Mouse (Mus musculus): ENCODE data around the gene Osbpl10. TPM values are rescaled to one million over a fixed set of nuclear protein-coding genes. Genes with fewer than 3 reads are reported as not detected.

Osbpl10 gene
- polyA plus RNA-seq, 1 experiment from 2014 or later, result 1.4 TPM

- Histone ChIP-seq H3K4me3 (ENCODE audit: low read length) (no peak overlapping the region), H3K36me3 (ENCODE audit: control insufficient read depth, insufficient read depth, low read length) (0 out of 2 replicates have a peak, but pooled peaks cover 2% of the 10 kb centered on the region), H3K27ac (ENCODE audit: low read length) (no peak overlapping the region), H3K4me2 (ENCODE audit: low read depth, low read length) (no peak overlapping the region), H3K4me1 (ENCODE audit: control insufficient read depth, insufficient read depth, low read length) (peaks cover 3% of the 10 kb centered on the region), H3K9ac (ENCODE audit: low read depth, low read length) (no peak overlapping the region), H3K27me3 (replicated peaks; ENCODE audit: control insufficient read depth, insufficient read depth, low read length) (no peaks in the 10 kb centered on the region), H3K9me3 (ENCODE audit: control insufficient read depth, low read length) (no peaks in the 10 kb centered on the region)
- 83% methylated on average over 5 of the region's 5 CpGs for WGBS
- ATAC-seq, result no peak
Measured at GRCm38 (mm10) chr9:115179154-115179553, 200.8 kb downstream of the Osbpl10 start.

GRCm38 (mm10) chr9:115179935-115180334 lies 201.6 kb downstream of the Osbpl10 start:
- Histone ChIP-seq H3K27me3 (replicated peaks; ENCODE audit: control insufficient read depth, insufficient read depth, low read length) (no peaks in the 10 kb centered on the region), H3K27ac (ENCODE audit: low read length) (no peak overlapping the region), H3K4me3 (ENCODE audit: low read length) (no peak overlapping the region), H3K9ac (ENCODE audit: low read depth, low read length) (no peak overlapping the region), H3K4me2 (ENCODE audit: low read depth, low read length) (no peak overlapping the region), H3K36me3 (ENCODE audit: control insufficient read depth, insufficient read depth, low read length) (0 out of 2 replicates have a peak, but pooled peaks cover 2% of the 10 kb centered on the region), H3K9me3 (ENCODE audit: control insufficient read depth, low read length) (no peaks in the 10 kb centered on the region), H3K4me1 (ENCODE audit: control insufficient read depth, insufficient read depth, low read length) (peaks cover 3% of the 10 kb centered on the region)
- ATAC-seq, result peak; percentile 64; the same call in 1 of the 2 replicates
- 42% methylated on average over 8 of the region's 8 CpGs for WGBS

GRCm38 (mm10) chr9:115186402-115186801 lies 208.0 kb downstream of the Osbpl10 start:
- no peak for ATAC-seq
- Histone ChIP-seq H3K9ac (ENCODE audit: low read depth, low read length) (no peak overlapping the region), H3K27ac (ENCODE audit: low read length) (no peak overlapping the region), H3K4me1 (ENCODE audit: control insufficient read depth, insufficient read depth, low read length) (peaks cover 3% of the 10 kb centered on the region; the same call in 1 of the 2 replicates), H3K27me3 (replicated peaks; ENCODE audit: control insufficient read depth, insufficient read depth, low read length) (no peaks in the 10 kb centered on the region), H3K36me3 (ENCODE audit: control insufficient read depth, insufficient read depth, low read length) (no peaks in the 10 kb centered on the region), H3K4me2 (ENCODE audit: low read depth, low read length) (no peak overlapping the region), H3K9me3 (ENCODE audit: control insufficient read depth, low read length) (no peaks in the 10 kb centered on the region), H3K4me3 (ENCODE audit: low read length) (no peak overlapping the region)
- WGBS, result 63% methylated on average over 11 of the region's 11 CpGs

- H3K4me1 ChIP-seq (ENCODE audit: control insufficient read depth, insufficient read depth, low read length), result peaks cover 3% of the 10 kb centered on the region; the same call in 1 of the 2 replicates
- H3K27me3 ChIP-seq (replicated peaks; ENCODE audit: control insufficient read depth, insufficient read depth, low read length), result no peaks in the 10 kb centered on the region
- WGBS, result 49% methylated on average over 9 of the region's 9 CpGs
- no peak overlapping the region for H3K27ac ChIP-seq (ENCODE audit: low read length)
- H3K9ac ChIP-seq (ENCODE audit: low read depth, low read length), result no peak overlapping the region
- no peaks in the 10 kb centered on the region for H3K9me3 ChIP-seq (ENCODE audit: control insufficient read depth, low read length)
- no peak overlapping the region for H3K4me2 ChIP-seq (ENCODE audit: low read depth, low read length)
- no peaks in the 10 kb centered on the region for H3K36me3 ChIP-seq (ENCODE audit: control insufficient read depth, insufficient read depth, low read length)
- no peak overlapping the region for H3K4me3 ChIP-seq (ENCODE audit: low read length)
- peak; percentile 36; the same call in 1 of the 2 replicates for ATAC-seq
Measured at GRCm38 (mm10) chr9:115190376-115190942, 212.1 kb downstream of the Osbpl10 start.

- H3K4me2 ChIP-seq (ENCODE audit: low read depth, low read length), result no peak overlapping the region
- no peaks in the 10 kb centered on the region for H3K36me3 ChIP-seq (ENCODE audit: control insufficient read depth, insufficient read depth, low read length)
- ATAC-seq, result no peak
- H3K27me3 ChIP-seq (replicated peaks; ENCODE audit: control insufficient read depth, insufficient read depth, low read length), result no peaks in the 10 kb centered on the region
- H3K4me3 ChIP-seq (ENCODE audit: low read length), result no peak overlapping the region
- H3K27ac ChIP-seq (ENCODE audit: low read length), result no peak overlapping the region
- H3K9ac ChIP-seq (ENCODE audit: low read depth, low read length), result no peak overlapping the region
- WGBS, result 73% methylated on average over 3 of the region's 3 CpGs
- H3K9me3 ChIP-seq (ENCODE audit: control insufficient read depth, low read length), result no peaks in the 10 kb centered on the region
- peaks cover 6% of the 10 kb centered on the region; the same call in 1 of the 2 replicates for H3K4me1 ChIP-seq (ENCODE audit: control insufficient read depth, insufficient read depth, low read length)
Measured at GRCm38 (mm10) chr9:115192890-115193289, 214.5 kb downstream of the Osbpl10 start.

- ATAC-seq, result no peak
Measured at GRCm38 (mm10) chr9:115197082-115197481, 218.7 kb downstream of the Osbpl10 start.

GRCm38 (mm10) chr9:115200166-115200862 lies 221.9 kb downstream of the Osbpl10 start:
- ATAC-seq, result no peak
- Histone ChIP-seq H3K4me1 (ENCODE audit: control insufficient read depth, insufficient read depth, low read length) (peaks cover 7% of the 10 kb centered on the region; the same call in 1 of the 2 replicates), H3K36me3 (ENCODE audit: control insufficient read depth, insufficient read depth, low read length) (no peaks in the 10 kb centered on the region), H3K4me2 (ENCODE audit: low read depth, low read length) (no peak overlapping the region), H3K27me3 (replicated peaks; ENCODE audit: control insufficient read depth, insufficient read depth, low read length) (no peaks in the 10 kb centered on the region), H3K27ac (ENCODE audit: low read length) (no peak overlapping the region), H3K9me3 (ENCODE audit: control insufficient read depth, low read length) (no peaks in the 10 kb centered on the region), H3K4me3 (ENCODE audit: low read length) (no peak overlapping the region), H3K9ac (ENCODE audit: low read depth, low read length) (no peak overlapping the region)
- 90% methylated on average over 15 of the region's 15 CpGs for WGBS

More at GRCm38 (mm10) chr9:115197082-115197481, 218.7 kb downstream of the Osbpl10 start:
- H3K36me3 ChIP-seq (ENCODE audit: control insufficient read depth, insufficient read depth, low read length), result no peaks in the 10 kb centered on the region
- H3K27me3 ChIP-seq (replicated peaks; ENCODE audit: control insufficient read depth, insufficient read depth, low read length), result no peaks in the 10 kb centered on the region
- H3K4me1 ChIP-seq (ENCODE audit: control insufficient read depth, insufficient read depth, low read length), result 0 out of 2 replicates have a peak, but pooled peaks cover 3% of the 10 kb centered on the region
- no peak overlapping the region for H3K27ac ChIP-seq (ENCODE audit: low read length)
- 64% methylated on average over 7 of the region's 7 CpGs for WGBS
- H3K9ac ChIP-seq (ENCODE audit: low read depth, low read length), result no peak overlapping the region
- no peak overlapping the region for H3K4me3 ChIP-seq (ENCODE audit: low read length)
- no peak overlapping the region for H3K4me2 ChIP-seq (ENCODE audit: low read depth, low read length)
- H3K9me3 ChIP-seq (ENCODE audit: control insufficient read depth, low read length), result no peaks in the 10 kb centered on the region

GRCm38 (mm10) chr9:115201264-115201663 lies 222.9 kb downstream of the Osbpl10 start:
- H3K27ac ChIP-seq (ENCODE audit: low read length), result no peak overlapping the region
- ATAC-seq, result no peak
- no peaks in the 10 kb centered on the region for H3K36me3 ChIP-seq (ENCODE audit: control insufficient read depth, insufficient read depth, low read length)
- H3K9ac ChIP-seq (ENCODE audit: low read depth, low read length), result no peak overlapping the region
- no peak overlapping the region for H3K4me2 ChIP-seq (ENCODE audit: low read depth, low read length)
- no peaks in the 10 kb centered on the region for H3K9me3 ChIP-seq (ENCODE audit: control insufficient read depth, low read length)
- H3K4me1 ChIP-seq (ENCODE audit: control insufficient read depth, insufficient read depth, low read length), result peaks cover 16% of the 10 kb centered on the region
- no peak overlapping the region for H3K4me3 ChIP-seq (ENCODE audit: low read length)
- no peaks in the 10 kb centered on the region for H3K27me3 ChIP-seq (replicated peaks; ENCODE audit: control insufficient read depth, insufficient read depth, low read length)
- WGBS, result 88% methylated on average over 6 of the region's 6 CpGs

GRCm38 (mm10) chr9:115203136-115203535 lies 224.8 kb downstream of the Osbpl10 start:
- Histone ChIP-seq H3K27me3 (replicated peaks; ENCODE audit: control insufficient read depth, insufficient read depth, low read length) (no peaks in the 10 kb centered on the region), H3K36me3 (ENCODE audit: control insufficient read depth, insufficient read depth, low read length) (no peaks in the 10 kb centered on the region), H3K9me3 (ENCODE audit: control insufficient read depth, low read length) (no peaks in the 10 kb centered on the region), H3K4me1 (ENCODE audit: control insufficient read depth, insufficient read depth, low read length) (peaks cover 13% of the 10 kb centered on the region), H3K27ac (ENCODE audit: low read length) (no peak overlapping the region), H3K4me3 (ENCODE audit: low read length) (no peak overlapping the region), H3K9ac (ENCODE audit: low read depth, low read length) (no peak overlapping the region), H3K4me2 (ENCODE audit: low read depth, low read length) (no peak overlapping the region)
- no peak for ATAC-seq
- 66% methylated on average over 6 of the region's 6 CpGs for whole genome bisulfite sequencing
